Mouse (Mus musculus) adrenal gland, adult 2 months (tissue): Measurements from ENCODE around the gene Plekhh2. TPM values are rescaled to one million over a fixed set of nuclear protein-coding genes. Genes with fewer than 3 reads are reported as not detected.

Experiments
- DNase-seq: peaks from one replicate; pipeline ENCODE4 v3.0.0; 2021
- polyA plus RNA-seq: library from polyadenylated mRNA; depleted of rRNA; stranded (reverse); fragments of >200 nt; gene quantifications from 2 replicates; pipeline ENCODE4 v1.2.3, GENCODE M21; 2012; rRNA removed
- total RNA-seq, 2 experiments: library from RNA; stranded (reverse); gene quantifications; 2 replicates each; pipeline ENCODE4 v1.2.3; 2021

The Plekhh2 gene
- total and polyA plus RNA-seq, 3 experiments: 1.0 to 4.4 (median 3.0) TPM

- DNase-seq: no peak
Observed at GRCm38 (mm10) chr17:84645119-84645518, 133.4 kb downstream of the Plekhh2 start.

DNA sequence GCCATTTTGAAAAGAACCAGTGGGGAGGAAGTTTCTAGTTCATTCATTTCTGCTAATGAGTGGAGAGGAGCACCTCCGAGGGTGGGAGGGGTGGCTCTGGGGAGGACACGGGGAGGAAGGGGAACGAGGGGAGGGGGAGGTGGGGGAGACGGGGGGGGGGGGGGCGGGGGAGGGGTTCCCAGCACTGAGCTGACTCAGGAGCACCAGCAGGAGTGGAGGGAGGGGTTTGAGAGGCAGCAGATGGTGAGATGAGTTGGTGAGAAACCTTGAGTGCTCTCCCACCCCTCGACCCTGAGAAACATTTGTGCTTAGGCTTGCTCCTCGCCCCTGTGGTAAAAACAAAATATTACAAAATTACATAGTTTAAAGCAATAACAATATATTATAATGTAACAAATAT, 134.2 kb downstream of the Plekhh2 start:
- no peak for DNase-seq

DNA sequence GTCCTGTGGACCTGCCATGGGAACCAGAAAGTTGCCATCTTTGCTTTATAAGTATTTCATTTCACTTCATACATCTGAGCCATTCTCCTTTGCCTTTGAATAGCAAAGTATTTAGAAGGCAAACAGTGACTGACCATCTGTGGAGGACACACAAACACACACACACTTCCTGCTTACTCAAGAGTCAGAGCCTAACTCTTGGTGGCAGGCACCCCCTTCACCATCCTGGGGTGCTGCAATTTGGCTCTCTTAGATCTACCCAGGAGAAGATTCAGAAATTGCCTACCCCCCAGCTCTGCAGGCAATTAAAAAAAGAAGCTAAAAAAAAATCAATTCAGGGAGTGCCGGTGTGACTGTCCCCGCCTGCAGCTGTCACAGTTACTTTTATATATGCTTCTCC, 134.8 kb downstream of the Plekhh2 start:
- no peak for DNase-seq

DNA sequence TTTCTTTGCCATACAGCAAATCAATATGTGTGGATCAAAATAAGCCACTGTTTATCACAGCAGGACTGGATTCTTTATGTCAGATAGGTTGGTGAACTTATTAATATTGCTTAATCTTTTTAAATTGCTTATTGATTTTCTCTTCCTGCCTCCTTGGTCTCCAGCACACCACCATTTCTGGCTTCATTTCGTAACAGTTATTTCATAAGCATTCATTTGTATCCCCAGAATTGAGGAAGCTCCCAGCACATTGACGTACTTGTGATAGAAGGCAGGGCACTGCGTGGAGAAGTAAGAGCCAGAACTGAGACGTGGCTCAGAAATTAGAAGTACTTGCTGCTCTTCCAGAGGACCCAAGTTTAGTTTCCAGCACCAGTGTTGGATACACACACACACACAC, 135.9 kb downstream of the Plekhh2 start:
- no peak for DNase-seq

GRCm38 (mm10) chr17:84650302-84651017, 138.8 kb downstream of the Plekhh2 start:
- DNase-seq: no peak

GRCm38 (mm10) chr17:84653544-84653943, 141.8 kb downstream of the Plekhh2 start:
- DNase-seq: no peak

DNA sequence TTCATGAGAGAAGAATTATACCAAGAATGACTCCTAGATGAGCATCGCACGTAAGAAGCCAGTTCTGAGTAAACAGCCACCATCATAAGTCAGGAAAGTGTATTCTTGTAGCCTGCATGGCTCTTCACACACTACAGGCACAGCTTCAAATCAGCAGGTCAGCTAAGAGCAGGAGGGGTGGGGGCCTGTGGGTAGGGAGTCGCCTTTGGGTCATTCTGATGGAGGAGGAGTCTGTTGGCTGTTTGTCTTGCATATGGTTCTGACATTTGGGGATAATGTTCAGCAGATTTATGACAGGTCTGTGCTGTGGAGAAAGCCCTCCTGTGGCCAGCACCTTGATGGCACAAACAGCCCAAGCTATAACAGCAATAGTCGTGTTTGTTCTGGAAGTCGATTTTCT, 144.5 kb downstream of the Plekhh2 start:
- no peak for DNase-seq

- no peak for DNase-seq
Observed at GRCm38 (mm10) chr17:84656653-84657421, 145.1 kb downstream of the Plekhh2 start.

DNA sequence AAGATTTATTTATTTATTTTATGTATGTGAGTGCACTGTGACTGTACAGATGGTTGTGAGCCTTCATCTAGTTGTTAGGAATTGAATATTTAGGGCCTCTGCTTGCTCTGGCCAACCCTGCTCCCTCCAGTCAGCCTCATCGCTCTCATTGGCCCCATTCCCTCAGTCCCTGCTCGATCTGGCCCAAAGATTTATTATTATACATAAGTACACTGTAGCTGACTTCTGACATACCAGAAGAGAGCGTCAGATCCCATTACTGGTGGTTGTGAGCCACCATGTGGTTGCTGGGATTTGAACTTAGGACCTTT, 145.7 kb downstream of the Plekhh2 start:
- DNase-seq: no peak

- DNase-seq: no peak
Observed at GRCm38 (mm10) chr17:84657782-84658181, 146.1 kb downstream of the Plekhh2 start.

GRCm38 (mm10) chr17:84658195-84658594, 146.5 kb downstream of the Plekhh2 start:
- DNase-seq: no peak

DNA sequence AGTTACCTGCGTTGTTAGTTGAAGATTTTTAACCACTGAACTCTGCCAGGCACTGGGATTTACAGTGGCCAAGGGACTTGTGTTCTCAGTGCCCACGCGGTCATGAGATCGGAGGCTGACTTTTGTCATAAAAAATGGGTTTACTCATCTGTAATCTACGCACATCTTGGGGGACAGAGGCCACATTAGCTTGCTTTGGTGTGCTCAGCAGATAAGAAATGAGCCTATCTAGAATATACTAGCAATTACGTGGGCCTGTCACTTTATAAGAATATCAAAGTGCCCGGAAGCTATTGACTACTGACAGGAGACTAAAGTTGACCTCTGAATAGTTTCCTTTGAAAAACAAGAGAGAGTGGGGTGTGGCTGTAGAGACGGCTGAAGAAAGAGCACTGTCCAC, 147.3 kb downstream of the Plekhh2 start:
- no peak for DNase-seq

GRCm38 (mm10) chr17:84665053-84665452, 153.4 kb downstream of the Plekhh2 start:
- no peak for DNase-seq

DNA sequence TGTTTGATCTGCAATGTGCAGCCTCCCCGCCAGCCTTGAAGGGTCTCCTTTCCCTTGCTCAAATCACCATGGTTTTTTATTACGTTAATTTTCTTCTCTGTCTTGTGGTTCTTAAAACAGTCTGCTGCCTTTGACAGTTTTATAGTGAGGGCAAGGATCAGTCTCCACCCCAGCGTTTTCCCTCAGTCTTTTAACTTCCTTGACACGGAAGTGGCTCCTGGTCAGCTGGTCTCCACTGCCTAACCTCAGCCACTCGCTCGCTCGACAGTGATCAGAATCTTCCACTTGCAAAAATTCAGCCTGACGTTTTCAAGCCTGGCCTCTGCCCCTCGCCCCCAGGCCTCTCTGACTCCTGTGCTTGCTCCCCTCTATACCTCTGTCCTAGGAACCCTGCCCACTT, 154.0 kb downstream of the Plekhh2 start:
- DNase-seq: no peak

DNA sequence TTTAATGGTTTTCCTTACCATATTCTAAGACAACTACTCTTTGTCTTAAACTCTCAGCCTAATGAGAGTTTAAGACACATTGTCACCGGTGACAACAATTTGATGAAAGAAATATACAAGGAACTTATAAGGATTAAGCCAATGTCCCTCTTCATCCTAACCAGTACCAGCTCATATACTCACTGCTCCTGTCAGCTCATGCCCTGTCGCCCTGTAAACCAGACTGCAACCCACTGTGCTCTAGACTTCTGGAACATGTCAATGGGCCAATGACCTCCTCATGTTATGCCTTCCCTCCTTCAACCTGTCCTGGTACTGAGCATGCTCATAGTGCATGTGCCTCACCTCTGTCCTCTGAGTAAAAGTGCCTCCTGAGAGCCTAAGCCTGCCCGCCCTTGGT, 156.2 kb downstream of the Plekhh2 start:
- no peak for DNase-seq

Other genes starting within 250 kb of the Plekhh2 start
- 10 to 100 TPM; 19.4 to 21.2 TPM for gene Thada, start 45.7 kb upstream of the Plekhh2 start, total RNA-seq
- gene Thada, start 45.7 kb upstream of the Plekhh2 start, polyA plus RNA-seq: 8.1 and 11.9 TPM in 2 replicates
- gene Dync2li1, start 114.6 kb downstream of the Plekhh2 start, total RNA-seq: 10 to 100 TPM; 19.1 to 40.9 TPM
- gene Dync2li1, start 114.6 kb downstream of the Plekhh2 start, polyA plus RNA-seq: 0.52 and 0.88 TPM in 2 replicates
- gene Abcg8, start 164.4 kb downstream of the Plekhh2 start, total RNA-seq: under 1 TPM in 1 of 2 experiments, not detected in 1; 0.14 TPM
- gene Abcg8, start 164.4 kb downstream of the Plekhh2 start, polyA plus RNA-seq: 0.09 TPM in 1 of 2 replicates, not detected in the other
- not detected for gene Abcg5, start 171.1 kb downstream of the Plekhh2 start, total RNA-seq
- 0.11 TPM in 1 of 2 replicates, not detected in the other for gene Abcg5, start 171.1 kb downstream of the Plekhh2 start, polyA plus RNA-seq